Mouse (Mus musculus) thymus, adult 18-20 months (tissue): ENCODE measurements around the gene Lgr4.

Source experiments
- DNase-seq, 2 experiments: peaks; one replicate each; pipeline ENCODE4 v3.0.0; 2022; ENCODE audit warnings: mixed read lengths in 2 of 2

Gene Lgr4

DNA sequence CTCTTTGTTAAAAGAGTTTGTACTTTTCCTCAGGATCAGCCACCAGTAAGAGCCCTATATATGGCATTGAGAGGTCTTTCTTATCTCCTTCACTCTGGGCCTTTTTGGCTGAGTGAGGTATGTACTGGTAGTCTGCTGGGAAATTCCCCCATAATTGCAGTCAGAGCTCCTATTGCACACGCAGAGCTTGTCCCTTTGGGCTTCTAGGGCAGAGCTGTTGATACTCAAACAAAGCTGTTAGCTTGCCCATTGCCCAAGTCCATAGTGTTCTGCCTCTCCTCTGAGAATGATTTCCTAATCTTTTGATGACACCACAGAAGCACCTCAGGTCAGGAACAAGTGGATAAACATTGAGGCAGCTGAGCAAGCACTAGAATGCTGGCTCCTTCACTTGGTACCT lies 67.5 kb downstream of the Lgr4 start:
- no peak for DNase-seq

DNA sequence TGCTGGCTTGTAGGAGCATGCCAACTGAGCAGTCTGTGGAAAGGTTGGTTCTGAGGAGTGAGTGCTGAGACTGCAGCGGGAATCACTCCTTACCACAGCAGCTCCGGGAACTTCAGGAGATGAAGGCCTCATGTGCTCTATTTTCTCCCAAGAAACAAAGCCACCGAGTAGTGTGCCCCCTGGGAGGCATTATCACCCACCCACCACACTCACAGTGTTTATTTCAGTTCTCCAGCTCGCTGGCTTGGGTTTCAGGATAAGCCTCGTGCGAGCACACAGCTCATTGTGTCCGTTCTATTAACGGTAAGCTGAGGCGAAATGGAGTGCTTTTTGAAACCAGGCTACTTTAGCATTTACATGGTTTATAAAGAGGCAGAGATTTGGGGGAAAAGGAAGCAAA lies 68.1 kb downstream of the Lgr4 start:
- no peak for DNase-seq

DNA sequence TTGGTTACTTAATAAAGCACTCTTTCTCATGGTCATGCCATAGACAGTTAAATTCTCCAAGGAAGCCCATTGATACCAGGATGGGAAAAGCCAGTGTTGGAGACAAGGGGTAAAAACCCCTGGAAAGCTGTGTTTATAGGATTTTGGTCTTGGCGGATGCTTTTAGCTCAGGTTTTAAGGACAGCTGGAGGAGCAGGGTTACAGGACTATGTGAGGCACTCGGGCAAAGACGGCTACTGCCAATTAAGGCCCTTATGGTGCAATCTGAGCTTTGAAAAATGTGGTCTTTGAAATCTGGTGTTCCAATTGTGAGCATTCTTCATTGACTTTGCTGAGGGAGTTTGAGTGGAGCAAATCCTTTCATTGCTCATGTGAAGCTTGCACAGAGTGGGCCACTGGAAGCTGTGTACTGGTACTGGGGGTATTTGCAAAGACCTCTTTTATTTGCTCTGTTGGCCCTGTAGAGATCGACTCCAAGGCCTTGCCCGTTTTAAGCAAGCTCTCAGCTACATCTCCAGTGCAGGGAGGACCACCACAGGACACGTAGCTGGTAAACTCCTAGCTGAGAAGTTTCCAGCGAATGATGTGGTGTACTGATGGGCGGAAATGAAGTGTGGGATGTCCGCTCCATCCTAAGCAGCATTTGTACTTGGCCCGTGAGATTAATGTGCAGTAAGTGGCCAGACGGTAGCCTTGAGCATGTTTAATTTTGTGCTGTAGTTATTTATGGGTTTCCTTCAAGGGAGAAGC lies 68.8 kb downstream of the Lgr4 start:
- DNase-seq = no peak

DNA sequence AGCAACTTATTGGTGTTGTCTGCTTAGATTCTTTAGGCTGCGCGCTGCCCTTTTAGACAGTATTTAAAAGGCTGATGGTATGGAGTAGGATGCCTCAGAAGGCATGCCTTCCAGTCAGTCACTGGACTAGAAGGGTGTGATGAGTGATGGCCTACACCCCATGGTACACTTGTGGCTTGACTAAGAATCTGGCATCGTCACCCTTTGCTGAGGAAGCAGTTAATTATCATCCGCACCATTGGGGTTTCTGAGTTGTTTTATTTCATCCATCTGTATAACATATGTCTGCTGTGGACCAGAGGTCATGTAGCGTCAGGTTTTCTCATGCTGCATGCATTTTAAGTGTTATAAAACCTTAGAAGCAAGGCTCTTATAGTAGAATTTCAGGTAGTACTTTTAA lies 70.5 kb downstream of the Lgr4 start:
- no peak for DNase-seq

DNA sequence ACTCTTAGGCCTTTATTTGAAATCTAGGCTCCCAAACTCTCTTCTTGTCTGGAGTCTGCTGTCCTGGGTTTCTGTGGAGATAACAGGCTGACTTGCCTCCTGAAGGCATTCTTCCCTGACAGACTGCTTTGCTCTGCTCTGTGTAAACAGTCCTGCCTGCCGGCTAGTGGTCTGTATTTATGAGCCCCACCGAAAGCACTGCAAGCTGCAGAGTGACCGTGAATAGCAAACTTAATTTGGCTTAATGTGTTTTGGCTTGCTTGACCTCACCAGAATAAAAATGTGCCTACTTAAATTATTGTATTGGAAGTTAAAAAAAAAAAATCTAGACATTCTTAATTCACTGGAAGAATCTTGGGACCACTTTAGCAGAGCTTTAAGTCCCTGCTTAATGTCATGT lies 71.7 kb downstream of the Lgr4 start:
- no peak for DNase-seq

DNA sequence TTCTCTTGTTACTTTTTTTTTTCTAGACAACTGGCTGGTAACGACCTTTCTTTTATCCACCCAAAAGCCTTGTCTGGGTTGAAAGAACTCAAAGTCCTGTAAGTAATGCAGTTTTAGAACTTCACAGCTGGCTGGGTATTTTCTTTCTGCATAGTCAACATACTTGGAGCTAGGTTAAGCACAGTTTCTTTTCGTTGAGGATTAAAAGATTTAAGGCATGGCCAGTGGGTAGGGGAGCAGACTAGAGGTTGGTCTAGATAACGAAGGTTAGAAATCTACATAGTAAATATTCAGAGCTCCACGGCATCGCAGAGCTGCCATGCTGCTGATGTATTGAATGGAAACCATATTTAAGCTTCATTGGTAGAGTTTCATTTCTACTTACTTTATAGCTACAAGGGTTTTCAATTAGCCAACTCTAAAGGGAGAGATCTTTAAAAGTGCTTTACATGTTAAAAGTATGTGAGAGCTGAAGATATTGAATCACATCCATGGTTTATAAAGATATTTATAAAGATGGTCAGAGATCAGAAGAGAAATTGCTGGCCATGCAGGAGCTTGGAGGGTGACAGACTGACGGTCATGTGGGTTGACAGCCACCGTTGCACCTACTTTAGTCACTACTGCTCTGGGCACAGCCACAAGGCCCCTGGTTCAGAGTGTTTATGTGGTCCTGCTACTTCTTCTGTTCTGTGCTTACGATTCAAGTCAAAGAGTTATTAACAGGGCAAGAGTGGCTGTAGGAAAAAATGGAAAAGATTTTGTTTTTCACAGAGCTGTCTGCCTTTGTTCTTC lies 72.4 kb downstream of the Lgr4 start:
- no peak for DNase-seq

DNA sequence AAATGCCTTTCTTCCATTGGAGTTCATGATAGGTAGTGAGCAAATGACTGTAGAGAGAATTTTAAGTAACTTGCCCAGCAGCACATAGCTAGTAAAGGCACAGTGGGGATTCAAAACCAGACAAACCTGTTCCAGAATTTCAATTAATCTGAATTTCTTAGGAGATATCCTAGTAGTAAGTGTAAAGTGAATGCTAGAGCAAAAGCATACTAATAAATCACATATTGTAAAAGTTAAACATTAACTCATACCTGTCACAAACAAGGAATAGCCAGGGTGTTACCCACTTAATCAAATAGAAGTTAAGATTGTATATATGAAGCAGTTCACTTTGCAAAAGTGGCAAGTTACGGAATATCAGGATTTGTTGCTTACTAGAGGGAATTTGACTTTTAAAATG lies 74.3 kb downstream of the Lgr4 start:
- DNase-seq = no peak

DNA sequence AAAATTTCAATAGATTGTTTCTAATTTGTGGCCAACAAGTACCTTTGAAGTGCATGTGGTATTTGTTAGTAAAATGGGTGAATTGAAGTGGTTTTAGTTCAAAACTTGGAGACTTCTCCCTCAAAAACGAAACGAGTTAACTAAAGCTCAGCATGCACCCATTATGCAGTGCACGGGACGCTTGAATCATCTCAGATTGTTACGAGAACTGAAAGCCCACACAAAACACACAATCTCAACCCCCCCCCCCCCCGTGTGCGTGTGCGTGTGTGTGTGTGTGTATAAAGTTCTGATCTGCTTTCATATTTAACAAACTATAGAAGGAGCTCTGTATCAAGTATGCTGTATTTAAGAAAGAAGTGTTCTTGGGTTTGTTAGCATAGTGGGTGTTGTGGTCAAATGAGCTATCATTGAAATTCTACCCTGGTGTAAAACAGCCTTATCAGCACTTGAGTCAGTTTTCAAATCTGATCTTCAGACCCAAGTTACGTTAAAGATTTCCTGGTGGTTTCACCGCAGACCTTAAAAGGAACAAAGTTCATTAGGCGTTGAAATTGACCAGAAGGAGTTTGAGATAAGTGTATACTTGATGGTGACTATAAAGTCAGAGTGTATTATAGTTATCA lies 75.1 kb downstream of the Lgr4 start:
- DNase-seq = no peak

DNA sequence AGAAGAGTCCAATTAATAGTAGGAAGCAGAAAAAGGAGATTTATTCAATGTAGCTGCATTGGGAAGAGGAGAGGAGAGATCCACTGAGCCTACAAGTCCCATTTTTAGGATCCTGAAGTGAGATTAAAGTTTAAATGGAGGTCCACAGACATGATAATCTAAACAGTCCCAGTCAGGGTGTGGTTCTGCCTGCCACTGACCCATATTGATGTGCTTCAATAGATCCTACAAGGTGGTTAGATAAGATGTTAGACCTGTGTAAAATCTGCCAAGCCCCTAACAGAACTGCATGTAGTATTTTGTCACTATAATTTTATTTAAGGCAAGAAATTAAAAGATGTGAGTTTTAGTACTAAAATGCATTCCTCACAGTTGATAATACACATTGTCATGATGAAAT lies 76.0 kb downstream of the Lgr4 start:
- no peak for DNase-seq

DNA sequence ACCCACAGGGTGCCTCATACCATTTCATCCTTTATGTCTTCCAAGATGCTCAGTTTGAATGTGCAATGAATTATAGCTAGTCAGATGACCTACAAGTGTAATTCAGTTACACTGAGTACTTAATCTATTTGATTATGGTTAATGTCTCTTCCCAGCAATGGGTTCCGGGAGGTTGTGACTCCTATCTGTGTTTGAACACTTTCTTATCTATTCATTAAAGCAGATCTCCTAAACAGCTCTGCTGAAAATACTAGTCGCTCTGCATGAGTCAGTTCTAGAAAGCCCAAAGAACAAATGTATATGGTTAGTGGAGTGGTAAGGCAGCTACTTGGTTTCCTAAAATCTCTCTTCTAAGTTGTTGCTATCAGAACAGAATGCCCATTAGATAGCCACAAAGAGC lies 77.6 kb downstream of the Lgr4 start:
- DNase-seq = no peak

DNA sequence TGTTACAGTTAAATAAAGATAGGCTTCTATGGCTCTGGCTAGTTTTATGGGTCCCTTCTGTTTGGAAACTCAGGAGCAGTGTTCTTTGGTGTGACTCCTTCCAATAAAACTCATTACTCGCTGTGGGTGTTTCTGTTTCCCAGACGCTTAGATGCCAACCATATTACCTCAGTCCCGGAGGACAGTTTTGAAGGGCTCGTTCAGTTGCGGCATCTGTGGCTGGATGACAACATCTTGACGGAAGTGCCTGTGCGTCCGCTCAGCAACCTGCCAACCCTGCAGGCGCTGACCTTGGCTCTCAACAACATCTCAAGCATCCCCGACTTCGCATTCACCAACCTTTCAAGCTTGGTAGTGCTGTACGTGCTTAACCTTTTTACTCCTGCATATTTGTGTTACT lies 79.0 kb downstream of the Lgr4 start:
- no peak for DNase-seq

DNA sequence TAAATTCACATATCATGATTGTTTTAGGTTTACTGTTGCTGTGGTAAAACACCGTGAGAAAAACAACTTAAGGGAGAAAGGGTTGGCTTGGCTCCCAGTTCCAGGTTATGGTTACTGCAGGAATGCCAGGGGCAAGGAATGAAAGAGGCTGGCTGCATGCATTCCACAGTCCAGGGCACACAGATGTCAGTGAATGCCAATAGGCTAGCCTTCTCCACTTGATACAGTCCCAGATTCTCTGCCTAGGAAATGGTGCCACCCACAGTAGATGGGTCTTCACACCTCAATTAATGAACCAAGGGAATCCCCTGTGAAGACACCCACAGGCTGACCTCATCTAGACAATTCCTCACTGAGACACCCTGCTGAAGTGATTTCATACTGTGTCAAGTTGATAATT lies 87.2 kb downstream of the Lgr4 start:
- no peak for DNase-seq

DNA sequence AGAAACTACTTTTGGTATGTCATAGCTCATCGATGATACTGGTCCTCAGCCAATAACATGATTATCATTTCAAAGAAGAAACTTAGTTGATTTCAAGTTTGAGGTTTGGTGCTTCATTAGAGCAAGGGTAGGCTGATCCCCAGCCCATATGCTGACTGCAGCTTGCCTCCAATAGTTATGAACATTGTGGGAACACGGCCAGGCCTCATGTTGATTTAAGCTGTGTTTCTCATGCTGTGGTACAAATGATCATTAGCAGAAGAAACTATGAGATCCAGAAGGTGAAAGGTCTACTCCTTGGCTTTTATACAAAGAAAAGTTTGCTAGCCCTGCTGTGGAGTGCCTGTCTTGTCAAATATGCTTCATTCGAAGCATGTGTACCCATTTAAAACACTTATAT lies 87.7 kb downstream of the Lgr4 start:
- no peak for DNase-seq

DNA sequence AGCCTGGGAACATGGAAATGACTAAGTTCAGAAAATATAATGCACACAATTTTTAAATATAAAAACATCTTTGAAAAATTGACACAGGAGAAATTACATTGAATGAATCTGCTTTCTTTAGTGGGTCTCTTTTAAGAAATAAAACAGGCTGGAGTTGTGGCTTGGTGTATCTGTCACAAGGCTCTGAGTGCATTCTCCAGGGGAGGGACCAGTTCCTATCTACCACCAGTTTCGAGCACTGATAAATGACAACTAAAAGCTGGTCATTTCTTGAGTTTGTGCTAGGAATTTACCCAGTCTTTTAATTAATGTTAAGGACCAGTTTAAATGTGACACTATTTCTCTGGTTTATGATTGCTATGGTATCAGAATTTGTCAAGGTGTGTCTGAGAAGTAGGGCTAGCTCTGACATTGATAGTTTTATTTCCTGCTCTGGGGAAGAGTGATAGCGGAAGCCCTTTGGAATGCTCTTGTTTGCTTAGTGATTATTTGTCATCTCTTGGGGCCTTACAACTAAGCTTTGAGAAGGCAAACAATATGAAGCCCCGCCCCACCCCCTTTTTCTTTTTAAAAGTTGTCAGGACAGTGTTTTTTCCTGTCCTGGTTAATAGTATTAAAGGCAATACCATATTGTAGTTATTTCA lies 88.3 kb downstream of the Lgr4 start:
- no peak for DNase-seq

DNA sequence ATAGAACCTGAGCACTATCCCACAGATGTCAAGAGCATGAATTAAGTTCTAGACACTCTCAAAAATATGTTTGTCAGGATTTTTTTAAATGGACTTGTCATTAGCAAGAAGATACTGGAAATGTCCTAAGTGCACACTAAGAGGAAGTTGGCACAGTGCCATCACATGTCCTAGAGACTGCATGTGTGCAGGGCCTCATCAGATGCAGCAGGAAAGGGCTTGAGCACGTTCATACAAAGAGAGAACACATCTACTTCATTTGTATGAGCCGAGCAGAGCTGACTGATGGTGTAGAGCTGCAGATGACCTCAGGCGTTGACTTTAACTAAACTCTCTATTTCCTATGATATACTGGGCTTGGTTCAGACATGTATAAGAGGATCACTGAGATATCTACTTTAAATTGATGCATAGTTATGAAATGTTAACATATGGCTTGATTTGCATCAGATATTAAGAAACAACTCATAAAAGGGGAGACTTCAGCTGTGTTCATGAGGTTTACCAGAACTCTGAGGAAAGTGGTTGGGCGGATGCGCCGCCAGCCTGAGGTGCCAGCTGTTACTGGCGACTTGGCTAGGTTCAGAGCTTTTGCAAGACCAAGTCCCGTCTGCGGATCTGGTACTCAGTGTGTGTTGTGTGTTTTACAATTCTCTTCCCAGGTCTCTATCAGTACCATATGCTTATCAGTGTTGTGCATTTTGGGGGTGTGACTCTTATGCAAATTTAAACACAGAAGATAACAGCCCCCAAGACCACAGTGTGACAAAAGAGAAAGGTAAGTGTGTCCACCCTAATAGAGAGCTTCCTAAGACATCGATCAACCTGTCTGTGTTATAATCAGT lies 90.2 kb downstream of the Lgr4 start:
- no peak for DNase-seq

DNA sequence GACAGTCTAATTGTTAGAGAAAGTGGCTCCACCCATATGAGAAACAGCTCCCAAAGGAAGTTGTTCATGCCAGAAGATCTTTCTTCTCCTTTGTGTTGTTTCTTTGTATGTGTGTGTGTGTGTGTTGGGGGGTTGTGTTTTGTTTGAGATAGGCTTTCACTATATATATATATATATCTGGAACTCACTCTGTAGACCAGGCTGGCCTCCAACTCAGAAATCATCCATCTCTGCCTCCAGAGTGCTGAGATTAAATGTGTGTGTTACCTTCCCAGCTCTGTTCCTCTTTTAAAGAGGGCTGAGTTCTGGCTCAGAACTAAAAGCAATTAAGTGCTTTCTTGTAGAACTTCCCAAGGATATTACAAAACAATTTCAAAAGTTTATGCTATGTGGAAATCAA lies 92.0 kb downstream of the Lgr4 start:
- DNase-seq = no peak

DNA sequence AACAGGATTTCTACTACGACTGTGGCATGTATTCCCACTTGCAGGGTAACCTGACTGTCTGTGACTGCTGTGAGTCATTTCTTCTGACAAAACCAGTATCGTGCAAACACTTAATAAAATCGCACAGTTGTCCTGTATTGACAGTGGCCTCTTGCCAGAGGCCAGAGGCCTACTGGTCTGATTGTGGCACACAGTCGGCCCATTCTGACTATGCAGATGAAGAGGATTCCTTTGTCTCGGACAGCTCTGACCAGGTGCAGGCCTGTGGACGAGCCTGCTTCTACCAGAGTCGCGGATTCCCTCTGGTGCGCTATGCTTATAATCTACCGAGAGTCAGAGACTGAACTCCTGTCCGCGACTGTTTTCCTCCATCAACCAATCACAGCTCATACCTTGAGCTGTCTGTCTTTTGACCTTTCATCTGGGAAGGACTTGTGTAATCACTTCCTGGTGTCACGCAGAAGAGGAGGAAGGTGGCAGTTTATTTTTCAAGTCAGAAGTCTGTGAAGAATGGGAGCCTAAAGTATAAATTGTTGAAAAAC lies 94.8 kb downstream of the Lgr4 start:
- DNase-seq = no peak

DNA sequence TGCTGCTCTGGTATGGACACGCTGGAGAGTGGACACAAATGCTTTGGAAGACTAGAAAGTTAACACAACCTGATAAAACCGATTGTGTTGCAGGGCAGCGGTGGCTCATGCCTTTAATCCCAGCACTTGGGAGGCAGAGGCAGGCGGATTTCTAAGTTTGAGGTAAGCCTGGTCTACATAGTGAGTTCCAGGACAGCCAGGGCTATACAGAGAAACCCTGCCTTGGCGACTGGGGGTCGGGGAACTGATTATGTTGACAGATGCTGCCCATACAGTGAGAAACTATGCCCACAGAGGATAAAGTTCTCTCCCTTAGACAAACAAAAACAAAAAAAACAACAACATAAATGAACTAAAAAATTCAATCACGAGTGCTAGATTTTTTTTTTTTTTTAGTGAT lies 99.6 kb downstream of the Lgr4 start:
- DNase-seq = no peak

DNA sequence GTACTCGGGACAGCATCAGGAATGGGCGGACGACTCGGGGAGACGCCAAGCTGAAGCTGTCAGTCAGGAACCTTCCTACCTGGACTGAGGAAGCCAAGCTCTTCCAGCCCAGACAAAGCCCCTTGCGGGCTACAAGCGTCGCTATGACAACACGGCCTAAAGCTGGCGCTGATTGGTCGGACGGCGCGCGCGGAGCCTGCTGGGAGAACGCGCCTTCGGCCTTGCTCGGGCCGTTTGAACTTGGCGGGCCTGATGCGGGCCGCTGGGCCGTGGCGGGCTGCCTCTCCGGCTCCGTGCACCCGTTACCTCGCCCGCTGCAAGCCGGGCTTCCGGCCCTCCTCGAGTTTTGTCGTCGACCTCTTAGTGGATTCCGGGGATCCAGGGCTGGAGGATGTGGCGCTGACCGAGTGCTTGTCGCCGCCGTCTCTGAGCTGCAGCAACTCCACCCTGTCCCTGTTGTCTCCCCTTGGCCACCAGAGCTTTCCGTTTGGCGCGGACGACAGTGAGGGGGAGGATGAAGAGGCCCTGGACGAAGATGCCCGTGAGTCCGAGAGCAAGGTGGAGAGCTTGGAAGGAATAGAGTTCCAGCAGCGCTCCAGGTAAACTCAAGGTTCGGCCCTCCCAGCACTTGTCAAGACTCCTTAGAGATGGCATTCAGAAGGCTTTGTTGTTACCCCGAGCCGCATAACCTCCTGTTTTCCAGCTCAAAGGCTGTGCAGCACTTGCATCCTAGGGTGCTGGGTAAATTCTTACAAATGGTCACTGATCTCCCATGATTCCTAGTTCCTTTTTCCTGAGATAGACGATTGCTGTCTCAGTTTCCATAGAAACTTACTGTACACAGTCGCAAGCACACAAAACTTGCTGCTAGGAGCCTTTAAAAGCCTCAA lies 100.4 kb downstream of the Lgr4 start, which contains the start of gene Ccdc34:
TSS of gene Ccdc34 (plus strand) at position 202 of the 890 bp plus-strand sequence.
- DNase-seq = peak; percentile 80 to 82

DNA sequence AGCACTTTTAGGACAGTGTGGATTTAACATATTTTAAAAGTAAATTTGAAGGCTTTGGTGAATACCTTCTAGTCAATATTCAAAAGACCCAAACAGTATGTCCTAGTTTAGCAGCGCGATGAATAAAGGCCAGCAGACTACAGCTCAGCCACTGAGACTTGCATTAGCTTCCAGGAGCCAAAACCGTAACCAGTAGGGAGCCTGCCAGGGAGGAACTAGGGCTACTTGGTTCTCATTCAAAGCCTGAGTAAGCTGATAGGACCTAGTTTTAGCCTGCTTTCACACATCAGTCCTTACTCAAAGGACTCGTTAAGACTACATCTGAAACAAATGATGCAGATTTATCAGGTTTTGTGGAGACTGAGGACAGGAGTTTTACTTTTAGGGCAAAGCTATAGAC lies 102.2 kb downstream of the Lgr4 start:
- no peak for DNase-seq

DNA sequence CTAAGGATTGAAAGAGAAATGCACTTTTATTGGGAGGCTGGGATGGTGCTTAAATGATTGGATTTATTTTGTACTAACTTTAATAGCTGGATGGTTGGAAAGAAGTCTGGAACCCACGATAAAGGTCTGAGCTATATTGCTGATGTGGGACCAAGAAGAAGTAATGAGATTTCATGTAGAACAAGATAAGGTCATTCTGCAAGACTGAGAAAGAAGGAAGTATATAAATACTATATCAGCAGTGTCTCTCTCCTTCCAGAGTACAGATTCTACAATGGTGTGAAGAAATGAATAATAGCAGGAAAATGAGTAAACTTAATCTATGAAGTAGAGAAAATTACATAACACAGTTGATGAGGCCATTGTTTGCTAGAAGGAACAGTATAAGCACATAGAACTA lies 103.0 kb downstream of the Lgr4 start:
- DNase-seq = no peak
